Mouse (Mus musculus): ENCODE data around the gene Tbpl1. TPM values are rescaled to one million over a fixed set of nuclear protein-coding genes. Genes with fewer than 3 reads are reported as not detected.

Tbpl1 gene
- polyA plus RNA-seq, 2 experiments: 6.5 to 17.6 TPM

- TF ChIP-seq CTCF (IDR thresholded peaks at IDR 0.05; ENCODE audit: low read depth) (no peak), EP300 (IDR thresholded peaks at IDR 0.05; ENCODE audit: low read depth) (no peak)
- DNase-seq (ENCODE audit: low read depth in 3 of 3, low spot score in 3 of 3) (no peak), ATAC-seq (ENCODE audit: insufficient read depth) (no peak)
- 58% methylated on average over 23 of the region's 23 CpGs for WGBS (ENCODE audit: insufficient replicate concordance)
- Histone ChIP-seq H3K9ac (replicated peaks) (no peak overlapping the region), H3K4me2 (ENCODE audit: low read depth) (no peak overlapping the region), H3K36me3 (replicated peaks; ENCODE audit: control insufficient read depth, insufficient read depth, low read depth) (no peaks in the 10 kb centered on the region), H3K27me3 (ENCODE audit: control insufficient read depth, insufficient read depth, low read length) (no peaks in the 10 kb centered on the region), H3K9me3 (ENCODE audit: control insufficient read depth, low read length) (no peaks in the 10 kb centered on the region), H3K4me1 (replicated peaks; ENCODE audit: control insufficient read depth in 2 of 2, insufficient read depth in 2 of 2, low read length in 1 of 2) (no peaks in the 10 kb centered on the region), H3K27ac (no peak overlapping the region), H3K4me3 (ENCODE audit: insufficient read depth in 1 of 2, low read depth in 2 of 2, low read length in 2 of 2) (no peak overlapping the region)
Observed at GRCm38 (mm10) chr10:22658534-22659385, 73.0 kb downstream of the Tbpl1 start.

Small RNA genes within 50 kb of the gene (microRNA-seq; reads per million reads assigned to microRNA genes)
- not detected for gene Mir7663

Other genes with a start within 250 kb of the Tbpl1 start
- 0.02 and 0.03 TPM in 2 replicates for gene Slc2a12, start 86.9 kb downstream of the Tbpl1 start, polyA plus RNA-seq (2012; rRNA removed)
- gene Slc2a12, start 86.9 kb downstream of the Tbpl1 start, polyA plus RNA-seq (2014; fragmentation: Nextera tagmentation; extraction: Ambion mirVana): not detected in 2 replicates
- 4.5 and 5.2 TPM in 2 replicates for gene Tcf21, start 88.2 kb upstream of the Tbpl1 start, polyA plus RNA-seq (2012; rRNA removed)
- gene Tcf21, start 88.2 kb upstream of the Tbpl1 start, polyA plus RNA-seq (2014; fragmentation: Nextera tagmentation; extraction: Ambion mirVana): 4.2 TPM in 2 replicates

All from liver, embryonic 14.5 days (tissue).